Mouse (Mus musculus) Patski (cell line): Measurements from ENCODE around the gene Tfip11. TPM values are rescaled to one million over a fixed set of nuclear protein-coding genes. Genes with fewer than 3 reads are reported as not detected.
A peak's percentile ranks its signal among the peaks of the same experiment; 100 is the strongest.

Experiments
- ATAC-seq: fragments of 100-300 bp; one replicate; pipeline ENCODE4 v1.8.0; 2021
- CTCF ChIA-PET: fragments of 350-600 bp; sonication (Branson Sonifier 250); formaldehyde crosslinking; loops from one replicate; lab custom pipeline; 2022; ENCODE audit warnings: inconsistent platforms; lab: Charles Lee
- POLR2A ChIA-PET: fragments of 350-600 bp; sonication (Branson Sonifier 250); formaldehyde crosslinking; loops from one replicate; lab custom pipeline; 2022; ENCODE audit warnings: antibody characterized with exemption, inconsistent platforms; lab: Charles Lee
- DNase-seq: peaks from one replicate; pipeline ENCODE4 v3.0.0-alpha.2; 2011; ENCODE audit warnings: low read depth, low spot score
- H3K27me3 ChIP-seq: fragments of 371-371 bp; one replicate; pipeline ENCODE4 v1.5.1; 2021
- CTCF ChIP-seq: fragments of 100-300 bp; IDR thresholded peaks from one replicate; pipeline ENCODE4 v1.5.1; 2021
- in situ Hi-C: fragments of 300-500 bp; cut with MboI; formaldehyde crosslinking; loops from 3 replicates; pipeline ENCODE4 v1.11.1; 2018; ENCODE audit warnings: low pct_unique_long_range_greater_than_20kb, mixed read lengths
- polyA plus RNA-seq: library from polyadenylated mRNA; unstranded; gene quantifications from one replicate; pipeline ENCODE4 v1.2.3, GENCODE M21; 2021

The Tfip11 gene
- polyA plus RNA-seq, result 43.2 TPM

GRCm38 (mm10) chr5:112325546-112326445, at the start of gene Tfip11:
Gene Tfip11 (plus strand): TSS chr5:112326358.
- ChIA-PET CTCF (interaction anchor here (1.6 to 1.8 kb wide), 2 partner anchors 17 to 84 kb away, joined by 4 to 5 read pairs; partner anchors contain the start of genes Hps4 and Srrd), POLR2A (interaction anchor here (1.0 to 1.5 kb wide), 2 partner anchors 50 to 85 kb away, joined by 4 to 7 read pairs; no protein-coding TSS in a partner anchor)
- ATAC-seq (peak; percentile 81), DNase-seq (peak; percentile 80)
- in situ Hi-C loops, result no loop called here
- no peak for TF ChIP-seq CTCF
- H3K27me3 ChIP-seq, result no peaks in the 10 kb centered on the region

- DNase-seq (no peak), ATAC-seq (no peak)
- ChIA-PET POLR2A (interaction anchor here (0.7 to 1.6 kb wide), 2 partner anchors 33 to 34 kb away, joined by 3 to 5 read pairs; no protein-coding TSS in a partner anchor), CTCF (interaction anchor here (0.9 kb wide), 1 partner anchor 36 kb away, joined by 3 read pairs; no protein-coding TSS in a partner anchor)
- in situ Hi-C loops, result loop anchor here (25.0 kb wide), 1 partner anchor 1610 kb away; no protein-coding TSS in a partner anchor
- no peaks in the 10 kb centered on the region for H3K27me3 ChIP-seq
- no peak for TF ChIP-seq CTCF
Measured at GRCm38 (mm10) chr5:112276907-112277348, 49.2 kb upstream of the Tfip11 start.

- in situ Hi-C loops, result loop anchor here (25.0 kb wide), 1 partner anchor 1609 kb away; no protein-coding TSS in a partner anchor
- no peaks in the 10 kb centered on the region for H3K27me3 ChIP-seq
- ChIA-PET CTCF (interaction anchor here (1.6 kb wide), 1 partner anchor 57 kb away, joined by 4 read pairs; no protein-coding TSS in a partner anchor), POLR2A (interaction anchor here (0.7 to 2.0 kb wide), 5 partner anchors 14 to 50 kb away, joined by 3 to 6 read pairs (median 4); no protein-coding TSS in a partner anchor)
- no peak for TF ChIP-seq CTCF
- DNase-seq (no peak), ATAC-seq (no peak)
Measured at GRCm38 (mm10) chr5:112277906-112278470, 48.2 kb upstream of the Tfip11 start.

GRCm38 (mm10) chr5:112279181-112280021, 46.8 kb upstream of the Tfip11 start:
- POLR2A ChIA-PET, result interaction anchor here (0.5 to 2.0 kb wide), 7 partner anchors 12 to 484 kb away, joined by 3 to 6 read pairs (median 4); no protein-coding TSS in a partner anchor
- in situ Hi-C loops, result loop anchor here (5.0 to 25.0 kb wide), 2 partner anchors 43 to 1608 kb away; no protein-coding TSS in a partner anchor
- CTCF ChIA-PET, result interaction anchor here (1.0 to 1.6 kb wide), 6 partner anchors 8 to 56 kb away, joined by 3 to 4 read pairs (median 3); no protein-coding TSS in a partner anchor
- H3K27me3 ChIP-seq, result no peaks in the 10 kb centered on the region
- ATAC-seq, result peak; percentile 22
- TF ChIP-seq CTCF, result no peak
- DNase-seq, result no peak

- ChIA-PET POLR2A (interaction anchor here (0.5 to 1.7 kb wide), 6 partner anchors 11 to 485 kb away, joined by 3 to 5 read pairs (median 4); no protein-coding TSS in a partner anchor), CTCF (interaction anchor here (1.1 to 1.6 kb wide), 3 partner anchors 9 to 50 kb away, joined by 3 read pairs; no protein-coding TSS in a partner anchor)
- no peak for TF ChIP-seq CTCF
- in situ Hi-C loops, result loop anchor here (5.0 to 25.0 kb wide), 2 partner anchors 42 to 1607 kb away; no protein-coding TSS in a partner anchor
- ATAC-seq (no peak), DNase-seq (no peak)
- H3K27me3 ChIP-seq, result no peaks in the 10 kb centered on the region
Measured at GRCm38 (mm10) chr5:112280151-112280550, 46.0 kb upstream of the Tfip11 start.

GRCm38 (mm10) chr5:112280863-112281660, 45.1 kb upstream of the Tfip11 start:
- no peaks in the 10 kb centered on the region for H3K27me3 ChIP-seq
- ChIA-PET CTCF (interaction anchor here (1.1 to 1.6 kb wide), 3 partner anchors 10 to 49 kb away, joined by 3 read pairs; no protein-coding TSS in a partner anchor), POLR2A (interaction anchor here (0.6 to 1.7 kb wide), 3 partner anchors 39 to 81 kb away, joined by 3 to 5 read pairs (median 5); no protein-coding TSS in a partner anchor)
- no peak for TF ChIP-seq CTCF
- DNase-seq (peak; percentile 89), ATAC-seq (peak; percentile 42)
- in situ Hi-C loops, result loop anchor here (5.0 to 25.0 kb wide), 2 partner anchors 41 to 1606 kb away; no protein-coding TSS in a partner anchor

- ChIA-PET POLR2A (interaction anchor here (1.1 to 1.7 kb wide), 2 partner anchors 38 to 42 kb away, joined by 3 to 5 read pairs; no protein-coding TSS in a partner anchor), CTCF (interaction anchor here (1.3 kb wide), 1 partner anchor 31 kb away, joined by 3 read pairs; no protein-coding TSS in a partner anchor)
- TF ChIP-seq CTCF, result no peak
- H3K27me3 ChIP-seq, result no peaks in the 10 kb centered on the region
- ATAC-seq (no peak), DNase-seq (no peak)
- in situ Hi-C loops, result loop anchor here (5.0 to 25.0 kb wide), 2 partner anchors 41 to 1606 kb away; no protein-coding TSS in a partner anchor
Measured at GRCm38 (mm10) chr5:112281676-112282075, 44.5 kb upstream of the Tfip11 start.
